Mouse (Mus musculus) neutrophil, adult 83 days (primary cell): ENCODE results near the gene Gpc5. TPM values are rescaled to one million over a fixed set of nuclear protein-coding genes. Genes with fewer than 3 reads are reported as not detected.

Experiments
- total RNA-seq, 2 experiments: library from RNA; stranded (reverse); gene quantifications; one replicate each; pipeline ENCODE4 v1.2.4; 2023

Gene Gpc5
- not detected for total RNA-seq

DNA sequence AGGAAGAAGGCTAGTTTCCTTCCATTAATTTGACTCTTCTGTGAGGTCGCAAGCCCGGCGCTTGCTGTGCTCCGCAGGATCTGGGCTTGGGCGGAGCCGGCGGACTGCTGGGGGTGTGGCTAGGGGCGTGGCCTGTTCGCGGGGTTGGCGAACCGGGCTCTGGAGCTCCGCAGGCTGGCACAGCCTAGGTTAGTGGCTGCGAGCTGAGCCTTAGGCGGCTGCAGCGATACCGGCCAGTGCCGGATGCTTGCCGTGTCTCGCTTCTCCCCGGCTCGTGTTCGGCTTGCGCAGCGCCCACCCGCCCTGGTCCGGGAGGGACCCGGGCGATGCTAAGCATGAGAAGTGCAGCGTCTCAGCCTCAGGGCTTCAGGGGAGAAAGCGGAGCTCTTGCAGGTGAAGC is at the start of gene Gpc5:
TSS of gene Gpc5 (plus strand) at position 135 of the 400 bp plus-strand sequence.

